Comparison of ENCODE assay signal across 26 mouse cellular contexts in genomic region chr10:82147571-82147970, GRCm38 (mm10). TPM values are rescaled to one million over a fixed set of nuclear protein-coding genes. Genes with fewer than 3 reads are reported as not detected.
"Had no signal": no experiment of that assay in that cellular context is flagged by ENCODE, and none has a peak within 500 bp of the region (broad histone marks: within the 10 kb centered on the region; RNA-seq: fewer than 3 reads in every experiment).

No protein-coding gene starts in this region.

- H3K27ac ChIP-seq: embryonic facial prominence, embryonic 10.5 days; embryonic facial prominence, embryonic 12.5 days; embryonic facial prominence, embryonic 13.5 days; embryonic facial prominence, embryonic 15.5 days; forebrain, embryonic 10.5 days; forebrain, embryonic 12.5 days; forebrain, embryonic 13.5 days; forebrain, embryonic 15.5 days; gastrocnemius, adult 2 months; heart, adult 2 months had no signal

- ATAC-seq: forebrain, embryonic 13.5 days; forebrain, embryonic 14.5 days; forebrain, embryonic 15.5 days; forebrain, embryonic 16.5 days; forebrain, postnatal 0 days had no signal

- H3K27me3 ChIP-seq: embryonic facial prominence, embryonic 12.5 days; embryonic facial prominence, embryonic 13.5 days; embryonic facial prominence, embryonic 15.5 days; forebrain, embryonic 12.5 days; forebrain, embryonic 13.5 days; forebrain, embryonic 15.5 days had no signal

- H3K4me2 ChIP-seq: embryonic facial prominence, embryonic 12.5 days; embryonic facial prominence, embryonic 13.5 days; embryonic facial prominence, embryonic 15.5 days; forebrain, embryonic 12.5 days; forebrain, embryonic 13.5 days; forebrain, embryonic 15.5 days had no signal

- H3K4me3 ChIP-seq: embryonic facial prominence, embryonic 10.5 days; embryonic facial prominence, embryonic 12.5 days; embryonic facial prominence, embryonic 13.5 days; embryonic facial prominence, embryonic 15.5 days; erythroblast, embryonic 14.5 days; forebrain, embryonic 10.5 days; forebrain, embryonic 12.5 days; forebrain, embryonic 13.5 days; forebrain, embryonic 15.5 days; gastrocnemius, adult 2 months; heart, adult 2 months had no signal

- H3K4me1 ChIP-seq: embryonic facial prominence, embryonic 10.5 days; embryonic facial prominence, embryonic 12.5 days; embryonic facial prominence, embryonic 13.5 days; embryonic facial prominence, embryonic 15.5 days; forebrain, embryonic 10.5 days; forebrain, embryonic 12.5 days; forebrain, embryonic 13.5 days; forebrain, embryonic 15.5 days had no signal

- H3K9ac ChIP-seq: embryonic facial prominence, embryonic 12.5 days; embryonic facial prominence, embryonic 13.5 days; embryonic facial prominence, embryonic 15.5 days; forebrain, embryonic 12.5 days; forebrain, embryonic 13.5 days; forebrain, embryonic 15.5 days; forebrain, postnatal 0 days had no signal

- DNase-seq: cerebellum, adult 9-11 months; cerebellum, postnatal 10 days; cerebellum, postnatal 14 days; cerebellum, postnatal 25 days; cerebellum, postnatal 36 days; embryo, embryonic 11 days; forebrain, postnatal 0 days; gastrocnemius, adult 2 months; gastrocnemius, postnatal 10 days; gastrocnemius, postnatal 14 days; gastrocnemius, postnatal 25 days; gastrocnemius, postnatal 36 days; heart, adult 11 months; heart, adult 18-20 months; heart, adult 2 months had no signal

RNA-seq across cellular contexts. Expression of gene AU041133, which starts 19.8 kb away (rescaled TPM):
- polyA plus RNA-seq: erythroblast, embryonic 14.5 days had no signal
